Mouse (Mus musculus): Measurements from ENCODE around the gene Fsd1.
"Not testable (repeated sequence)": the region's sequence is repeated elsewhere in the genome, so short reads cannot be mapped to it uniquely, and the experiment has no call there.

Fsd1 gene

DNA sequence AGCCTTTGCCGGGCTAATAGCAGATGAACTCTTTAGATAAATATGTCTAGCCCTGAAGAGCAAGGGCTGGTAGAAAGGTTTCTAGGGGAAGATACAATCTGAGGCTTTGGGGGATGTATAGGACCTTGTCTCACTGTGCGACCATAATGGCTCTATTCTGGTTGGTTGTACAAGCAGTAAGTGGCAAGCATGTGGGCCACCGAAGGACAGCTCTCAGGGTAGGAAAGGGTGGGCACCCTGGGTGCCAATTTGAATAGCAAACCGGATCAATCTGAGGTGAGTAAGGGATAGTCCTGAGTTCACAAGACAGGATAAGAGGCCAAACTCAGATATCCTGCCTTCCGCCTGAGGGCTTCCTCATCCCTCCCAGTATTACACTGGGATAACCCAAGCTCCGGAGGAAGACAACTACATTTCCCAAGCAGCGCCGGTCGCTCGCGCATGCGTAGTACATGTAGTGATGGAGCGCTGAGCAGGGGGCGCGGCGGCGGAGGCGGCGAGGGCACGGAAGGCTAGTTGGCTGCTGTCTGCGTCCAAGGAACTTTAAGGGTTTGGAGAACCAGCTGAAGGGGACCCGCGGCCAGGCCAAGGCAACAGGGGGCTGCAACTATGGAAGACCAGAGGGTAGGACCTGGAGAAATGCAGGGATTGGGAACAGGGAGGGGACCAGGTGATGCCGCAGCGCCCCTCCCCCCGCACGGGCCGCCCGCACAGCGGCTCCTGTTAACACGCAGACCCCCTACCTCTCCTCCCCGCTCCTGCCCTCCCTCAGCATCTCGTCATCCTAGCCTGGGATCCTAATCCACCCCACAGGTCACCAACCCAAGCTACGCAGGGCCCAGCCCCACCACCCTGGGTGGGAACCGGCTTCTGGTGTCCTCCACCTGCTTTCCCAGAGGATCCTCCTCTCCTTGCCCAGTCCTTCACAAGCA, at the start of gene Fsd1:
Gene Fsd1, plus strand, starts transcription at position 480 of the 932 bp plus-strand sequence.
- no peak for DNase-seq (ENCODE audit: extremely low spot score, low read depth, low spot score)

GRCm38 (mm10) chr17:55944387-55944865, 41.9 kb upstream of the Fsd1 start:
- not testable (repeated sequence) for DNase-seq (ENCODE audit: extremely low spot score, low read depth, low spot score)

DNA sequence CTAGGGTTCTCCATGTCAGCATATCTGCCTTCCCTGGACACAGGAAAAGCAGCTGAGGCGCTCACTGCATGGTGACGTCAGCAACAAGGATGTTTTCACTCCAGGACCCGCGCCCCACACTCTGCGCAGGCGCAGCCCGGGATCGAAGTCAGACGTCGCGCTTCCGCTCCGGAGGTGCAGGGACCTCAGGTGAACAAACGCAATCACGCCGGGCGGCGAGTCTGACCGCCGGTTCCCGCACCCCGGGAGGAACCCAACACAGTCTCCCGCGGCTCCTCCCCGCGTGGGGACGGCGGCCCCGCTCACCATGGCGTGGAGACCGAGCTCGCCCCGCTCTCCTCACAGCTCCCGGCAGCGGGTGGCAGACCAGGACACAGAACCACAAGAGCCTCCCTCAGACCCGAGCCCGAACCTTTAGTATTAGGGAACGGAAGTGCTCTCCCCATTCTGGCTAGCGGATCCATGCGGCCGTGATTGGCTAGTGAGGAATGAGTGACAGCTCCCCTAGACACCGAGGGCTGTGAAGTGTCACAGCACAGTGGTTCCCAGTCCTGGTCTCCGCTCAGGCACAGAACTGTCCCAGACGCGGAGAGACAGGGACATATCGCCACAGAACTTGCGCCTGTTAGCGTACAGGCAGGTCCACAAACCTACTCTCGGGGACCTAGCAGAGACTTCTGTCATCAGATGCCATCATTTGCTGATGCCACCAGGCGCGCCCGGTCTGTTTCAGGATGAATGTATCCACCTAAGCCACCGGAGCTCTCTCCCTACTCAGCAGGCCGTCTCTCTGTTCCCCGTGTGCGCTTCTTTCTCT, 41.2 kb upstream of the Fsd1 start:
- not testable (repeated sequence) for DNase-seq (ENCODE audit: extremely low spot score, low read depth, low spot score)

- no peak for DNase-seq (ENCODE audit: extremely low spot score, low read depth, low spot score)
These were observed 40.6 kb upstream of the Fsd1 start for GRCm38 (mm10) chr17:55945696-55946095.

DNA sequence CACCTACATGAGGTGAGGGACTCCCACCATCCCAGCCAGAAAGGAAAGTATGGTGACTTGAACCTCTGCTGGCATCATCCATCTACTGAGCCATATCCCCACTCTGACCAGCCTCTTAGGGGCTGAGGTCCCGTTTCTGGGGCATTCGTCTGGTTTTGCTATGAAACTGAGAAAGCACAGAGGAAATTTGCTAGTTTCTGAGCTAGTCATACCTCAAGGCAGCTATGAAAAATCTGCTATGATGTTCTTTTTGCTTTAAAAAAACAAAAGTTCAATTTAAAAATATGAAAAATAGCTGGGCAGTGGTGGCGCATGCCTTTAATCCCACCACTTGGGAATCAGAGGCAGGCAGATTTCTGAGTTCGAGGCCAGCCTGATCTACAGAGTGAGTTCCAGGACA, 37.7 kb upstream of the Fsd1 start:
- DNase-seq (ENCODE audit: extremely low spot score, low read depth, low spot score), result no peak

- no peak for DNase-seq (ENCODE audit: extremely low spot score, low read depth, low spot score)
These were observed 36.9 kb upstream of the Fsd1 start, which contains the start of gene Zfp119b for GRCm38 (mm10) chr17:55949400-55949799. Gene Zfp119b, minus strand, starts transcription at chr17:55949500.

DNA sequence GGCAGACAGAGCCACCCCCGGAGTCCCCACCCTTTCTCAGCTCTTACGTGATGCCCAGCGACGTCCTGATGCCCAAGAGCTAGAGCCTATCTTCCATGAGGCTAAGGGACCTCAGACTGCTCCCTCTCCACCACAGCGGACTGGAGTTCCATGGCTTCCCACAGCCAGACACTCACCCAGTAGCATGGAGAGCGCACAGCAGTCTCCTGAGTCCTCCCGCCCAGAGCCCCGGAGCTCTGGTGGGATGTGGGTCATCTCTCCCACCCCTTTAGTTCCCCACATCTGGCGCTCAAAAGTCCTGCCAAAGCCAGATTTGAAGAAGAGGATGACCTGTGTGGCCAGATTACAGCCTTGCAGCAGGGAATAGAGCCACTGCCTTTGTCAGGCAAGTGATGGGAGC, 35.7 kb upstream of the Fsd1 start:
- DNase-seq (ENCODE audit: extremely low spot score, low read depth, low spot score), result no peak

DNA sequence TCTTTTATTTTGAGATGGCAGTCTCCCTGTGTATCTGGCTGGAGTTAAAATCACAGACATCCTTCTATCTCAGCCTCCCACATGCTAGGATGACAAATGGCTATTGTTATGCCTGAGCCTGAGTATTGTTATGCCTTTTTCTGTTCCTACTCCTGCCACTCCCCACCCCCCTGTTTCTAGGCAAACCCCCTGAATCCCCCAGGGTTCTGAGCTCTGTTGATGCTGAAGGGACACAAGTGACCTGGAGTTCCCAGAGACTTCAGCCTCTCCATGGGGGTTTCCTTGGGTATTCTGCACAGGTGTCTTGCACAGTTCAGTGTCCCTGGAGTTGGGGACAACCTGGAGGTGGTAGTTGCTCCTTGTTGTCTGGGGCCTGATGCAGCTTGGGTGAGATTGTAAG, 34.3 kb upstream of the Fsd1 start:
- DNase-seq (ENCODE audit: extremely low spot score, low read depth, low spot score), result no peak

DNA sequence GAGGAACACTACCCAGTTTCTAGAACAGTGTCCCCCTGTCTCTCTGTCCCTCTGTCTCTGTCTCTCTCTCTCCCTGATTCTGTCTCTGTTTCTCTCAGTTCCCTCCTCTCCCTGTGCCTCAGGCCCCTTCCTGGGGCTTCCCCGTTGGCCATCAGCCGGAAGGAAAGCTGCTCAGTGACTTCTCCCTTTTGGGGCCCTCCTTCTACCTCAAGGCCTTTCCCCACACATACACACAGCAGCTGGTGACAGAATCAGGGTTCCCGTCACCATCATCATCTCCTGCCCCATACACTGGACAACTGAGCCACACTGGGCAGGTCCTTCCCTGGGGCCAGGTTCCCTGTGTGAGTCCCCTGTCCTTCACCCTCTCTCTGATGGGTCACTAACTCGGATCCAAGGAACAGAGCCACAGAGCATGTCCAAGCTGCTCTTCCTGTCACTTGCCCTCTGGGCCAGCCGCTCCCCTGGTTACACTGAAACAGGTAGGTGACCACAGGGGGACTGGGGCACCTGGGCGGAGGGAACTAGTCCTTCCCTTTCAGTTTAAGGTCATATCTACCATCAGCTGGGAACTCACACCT, 33.8 kb upstream of the Fsd1 start, which contains the start of gene Ebi3:
Gene Ebi3, plus strand, starts transcription at position 194 of the 581 bp plus-strand sequence.
- DNase-seq (ENCODE audit: extremely low spot score, low read depth, low spot score), result no peak

DNA sequence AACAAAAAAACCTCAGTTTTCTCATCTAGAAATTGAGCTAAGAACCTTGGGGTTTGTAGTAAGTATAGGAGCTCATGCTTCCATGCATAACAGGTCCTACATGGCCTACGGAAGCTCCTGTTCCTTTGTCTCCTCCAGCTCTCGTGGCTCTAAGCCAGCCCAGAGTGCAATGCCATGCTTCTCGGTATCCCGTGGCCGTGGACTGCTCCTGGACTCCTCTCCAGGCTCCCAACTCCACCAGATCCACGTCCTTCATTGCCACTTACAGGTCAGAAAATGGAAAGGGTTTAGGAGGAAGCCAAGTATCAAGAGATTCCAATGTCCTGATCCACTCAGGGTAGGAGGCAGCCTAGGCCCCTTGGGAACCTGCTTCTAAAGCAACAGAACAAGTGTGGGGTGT, 32.6 kb upstream of the Fsd1 start:
- no peak for DNase-seq (ENCODE audit: extremely low spot score, low read depth, low spot score)

DNA sequence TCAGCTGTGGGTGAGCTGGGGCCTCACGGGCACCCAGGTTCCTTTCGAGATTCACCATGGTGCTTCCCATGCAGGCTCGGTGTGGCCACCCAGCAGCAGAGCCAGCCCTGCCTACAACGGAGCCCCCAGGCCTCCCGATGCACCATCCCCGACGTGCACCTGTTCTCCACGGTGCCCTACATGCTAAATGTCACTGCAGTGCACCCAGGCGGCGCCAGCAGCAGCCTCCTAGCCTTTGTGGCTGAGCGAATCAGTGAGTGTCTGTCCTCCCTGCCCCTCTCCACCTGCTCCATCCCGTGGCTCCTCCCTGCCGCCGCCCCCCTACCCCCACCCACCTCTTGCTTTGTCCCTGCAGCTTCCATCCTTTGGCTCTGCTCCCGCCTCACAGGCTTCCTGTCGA, 32.1 kb upstream of the Fsd1 start:
- DNase-seq (ENCODE audit: extremely low spot score, low read depth, low spot score), result no peak

- DNase-seq (ENCODE audit: extremely low spot score, low read depth, low spot score), result no peak
These were observed 30.2 kb upstream of the Fsd1 start for GRCm38 (mm10) chr17:55956129-55956528.

- DNase-seq (ENCODE audit: extremely low spot score, low read depth, low spot score), result no peak
These were observed 29.7 kb upstream of the Fsd1 start for GRCm38 (mm10) chr17:55956591-55956990.

- no peak for DNase-seq (ENCODE audit: extremely low spot score, low read depth, low spot score)
These were observed 29.1 kb upstream of the Fsd1 start for GRCm38 (mm10) chr17:55957168-55957567.

GRCm38 (mm10) chr17:55957726-55958583, 28.4 kb upstream of the Fsd1 start:
- DNase-seq (ENCODE audit: extremely low spot score, low read depth, low spot score), result no peak

DNA sequence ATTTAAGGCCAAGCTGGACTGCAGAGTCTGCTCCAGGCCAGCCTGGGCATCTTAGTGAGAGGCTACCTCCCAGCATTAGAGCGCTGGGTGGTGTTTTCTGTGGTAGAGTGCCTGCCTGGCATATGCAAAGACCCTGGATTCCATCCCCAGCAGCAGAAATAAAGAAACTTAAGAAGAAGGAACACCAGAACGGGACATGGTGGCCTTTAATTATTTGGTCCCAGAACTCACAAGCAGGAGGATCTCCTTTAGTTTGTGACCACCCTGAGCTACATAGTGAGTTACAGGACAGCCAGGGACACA, 27.8 kb upstream of the Fsd1 start:
- no peak for DNase-seq (ENCODE audit: extremely low spot score, low read depth, low spot score)

DNA sequence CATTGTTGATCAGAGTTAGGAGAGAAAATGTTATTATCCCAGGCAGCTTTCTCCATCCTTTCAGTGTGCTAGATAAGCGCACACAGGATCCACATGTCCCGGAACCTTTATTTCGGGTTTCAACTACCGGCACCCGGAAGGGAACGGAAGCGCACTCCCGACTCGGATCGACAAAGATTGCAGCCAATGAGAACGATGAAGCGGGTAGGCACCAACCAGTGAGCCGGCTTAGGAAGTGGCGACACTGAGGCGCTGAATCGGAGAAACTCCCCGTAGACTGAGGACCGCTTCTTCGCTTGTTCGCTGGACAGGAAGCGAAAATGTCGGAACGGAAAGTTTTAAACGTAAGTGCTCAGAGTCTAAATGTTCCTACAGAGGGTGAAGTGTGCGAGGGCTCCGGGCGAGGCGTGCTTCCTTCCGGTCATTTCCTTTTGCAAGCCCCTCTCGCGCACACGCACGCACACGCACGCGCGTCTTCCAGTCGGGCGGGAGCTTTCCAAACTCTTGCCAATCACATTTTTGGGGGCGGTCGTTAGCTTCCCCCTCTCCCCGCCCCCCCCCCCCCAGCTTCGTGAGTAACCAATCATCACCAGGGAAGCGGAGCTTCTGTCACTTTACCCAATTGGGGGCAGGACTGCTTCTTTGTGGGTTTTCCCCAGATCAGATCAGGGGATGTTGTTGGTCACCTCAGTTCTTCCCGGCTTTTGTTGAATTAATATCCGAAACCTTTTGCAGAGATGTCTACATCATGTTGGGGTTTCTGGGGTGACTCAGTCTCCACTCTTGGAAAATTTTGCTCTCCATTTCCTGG, 27.2 kb upstream of the Fsd1 start, which contains the start of gene Yju2:
Gene Yju2, plus strand, starts transcription at position 182 of the 811 bp plus-strand sequence.
- DNase-seq (ENCODE audit: extremely low spot score, low read depth, low spot score), result peak; percentile 91

DNA sequence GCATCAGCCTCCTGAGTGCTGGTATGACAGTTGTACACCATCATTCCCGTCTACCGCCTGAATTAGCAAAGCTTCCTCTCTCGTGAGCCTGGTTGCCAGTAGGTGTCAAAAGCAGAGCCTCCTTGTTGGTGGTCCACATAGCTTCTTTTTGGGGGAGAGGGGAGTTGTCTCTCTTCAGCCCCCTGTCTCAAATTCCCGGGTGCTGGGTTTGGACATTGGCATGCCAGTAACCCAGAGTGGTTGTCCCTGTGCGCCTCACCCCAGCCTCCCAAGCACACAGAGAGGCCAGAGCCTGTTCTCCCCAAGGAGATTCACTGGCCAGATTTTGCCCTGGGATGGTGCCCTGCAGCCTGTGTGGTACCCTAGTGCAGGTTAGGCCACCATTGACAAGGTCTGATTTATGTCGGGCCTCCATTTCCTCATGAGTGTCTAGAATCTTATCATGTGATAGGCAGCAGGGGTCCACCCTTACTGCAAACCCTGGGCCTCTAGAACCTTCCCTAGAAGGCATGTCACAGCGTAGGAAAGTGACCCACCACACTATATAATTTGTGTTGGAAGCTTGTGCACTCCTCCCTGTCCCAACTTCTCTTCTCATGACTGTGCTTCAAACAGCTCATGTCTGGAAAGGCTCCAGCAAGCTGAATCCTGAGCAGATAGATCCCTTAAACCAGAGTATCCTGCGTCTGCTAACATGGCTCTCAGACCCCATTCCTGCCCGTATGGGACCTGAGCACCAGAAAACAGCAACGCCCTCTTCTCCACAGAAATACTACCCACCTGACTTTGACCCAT, 26.2 kb upstream of the Fsd1 start:
- no peak for DNase-seq (ENCODE audit: extremely low spot score, low read depth, low spot score)

DNA sequence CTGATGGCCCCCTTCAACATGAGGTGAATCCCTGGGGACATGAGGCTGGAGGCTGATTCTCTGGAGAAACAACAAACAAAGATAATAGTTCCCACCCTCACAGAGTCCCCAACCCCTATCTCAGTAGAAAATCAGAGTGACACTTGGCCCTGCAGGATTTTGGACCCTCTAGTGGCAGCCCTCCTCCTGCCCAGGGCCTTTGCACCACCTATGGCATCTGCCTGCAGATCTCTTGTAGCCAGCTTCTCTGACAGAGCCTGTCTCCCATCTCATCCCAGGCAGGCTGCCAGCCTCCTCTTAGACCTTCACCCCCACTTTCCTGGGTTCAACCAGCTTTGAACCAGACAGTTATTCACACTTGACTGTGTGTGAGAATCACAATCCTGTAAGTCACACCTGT, 25.5 kb upstream of the Fsd1 start:
- DNase-seq (ENCODE audit: extremely low spot score, low read depth, low spot score), result no peak

Data from hindlimb bud, embryonic 11.5 days (tissue).